Mouse (Mus musculus) stomach, postnatal 0 days (tissue): ENCODE measurements around the gene Tpbg.

Source experiments
- CTCF ChIP-seq: IDR thresholded peaks from 2 replicates; pipeline ENCODE4 v1.5.1; 2016; ENCODE audit warnings: antibody characterized with exemption, low read depth, mild to moderate bottlenecking, moderate library complexity
- EP300 ChIP-seq: optimal IDR thresholded peaks from 2 replicates; pipeline ENCODE3; 2016; ENCODE audit warnings: antibody characterized with exemption

GRCm38 (mm10) chr9:85841891-85842290, 289 bp upstream of the Tpbg start:
- peak; percentile 25 for TF ChIP-seq CTCF
- no peak for TF ChIP-seq EP300
